Mouse (Mus musculus) lung, postnatal 36 days (tissue): ENCODE data around the gene Lsm8.
"Not testable (repeated sequence)": the region's sequence is repeated elsewhere in the genome, so short reads cannot be mapped to it uniquely, and the experiment has no call there.

Experiments used
- DNase-seq: peaks from one replicate; pipeline ENCODE4 v3.0.0; 2022; ENCODE audit warnings: mixed read lengths

Gene Lsm8

DNA sequence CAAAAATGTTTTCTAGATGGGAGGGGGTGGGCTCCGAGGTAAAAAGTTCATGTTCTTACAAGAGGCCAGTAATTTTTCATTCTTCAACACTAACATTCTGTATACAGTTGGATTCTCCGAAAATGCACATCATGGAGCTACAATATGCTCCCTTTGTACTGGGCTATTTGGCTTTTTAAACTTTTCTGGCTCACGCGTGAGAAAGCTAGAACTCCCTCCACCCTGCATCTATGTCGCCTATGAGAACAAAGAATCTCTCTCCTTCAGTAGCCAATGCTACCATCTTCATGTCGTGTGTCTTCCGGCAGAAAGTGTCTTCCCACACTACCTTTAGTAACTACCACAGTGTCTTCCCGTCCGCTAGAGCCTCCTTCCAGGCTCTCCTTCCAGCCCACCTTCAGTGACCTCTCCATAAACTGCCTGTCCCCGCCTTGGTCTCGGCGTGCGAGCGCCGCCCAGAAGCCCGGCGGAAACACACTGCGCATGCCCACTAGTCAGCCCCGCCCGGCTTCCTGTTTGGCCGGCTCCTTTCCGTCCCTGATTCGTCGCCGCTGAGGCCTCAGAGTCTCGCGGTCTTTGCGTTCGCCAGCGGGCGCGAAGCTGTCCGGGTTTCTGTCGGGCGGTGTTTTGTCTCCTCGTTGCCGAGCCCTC is at the start of gene Lsm8:
Gene Lsm8 (plus strand): TSS at position 529 of the 651 bp plus-strand sequence.
- peak; percentile 97 for DNase-seq

GRCm38 (mm10) chr6:18800869-18801511 is 47.4 kb upstream of the Lsm8 start:
- no peak for DNase-seq

GRCm38 (mm10) chr6:18812623-18813022 is 35.8 kb upstream of the Lsm8 start:
- no peak for DNase-seq

DNA sequence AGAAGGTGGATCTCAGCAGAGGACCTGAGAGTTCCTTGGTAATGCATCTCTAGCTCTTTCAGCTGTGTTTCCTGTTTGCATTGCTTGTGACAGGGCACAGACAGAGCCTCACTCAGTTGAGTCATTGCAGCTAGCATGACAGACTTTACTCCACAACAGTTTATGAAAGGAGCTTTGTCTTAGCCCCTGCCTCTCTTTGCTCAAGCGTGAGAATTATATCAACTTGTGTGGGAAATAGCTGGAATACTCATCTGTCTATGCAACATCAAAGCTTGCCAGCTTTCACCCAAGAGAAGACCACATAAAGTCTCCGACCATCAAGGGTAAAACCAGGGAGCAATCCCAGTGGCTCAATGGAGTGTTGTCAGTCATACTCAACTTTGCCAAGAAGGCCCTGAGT is 32.8 kb upstream of the Lsm8 start:
- DNase-seq = no peak

- peak; percentile 84 for DNase-seq
These were observed 29.0 kb upstream of the Lsm8 start for GRCm38 (mm10) chr6:18819343-18819742.

GRCm38 (mm10) chr6:18820246-18820645 is 28.1 kb upstream of the Lsm8 start:
- no peak for DNase-seq

DNA sequence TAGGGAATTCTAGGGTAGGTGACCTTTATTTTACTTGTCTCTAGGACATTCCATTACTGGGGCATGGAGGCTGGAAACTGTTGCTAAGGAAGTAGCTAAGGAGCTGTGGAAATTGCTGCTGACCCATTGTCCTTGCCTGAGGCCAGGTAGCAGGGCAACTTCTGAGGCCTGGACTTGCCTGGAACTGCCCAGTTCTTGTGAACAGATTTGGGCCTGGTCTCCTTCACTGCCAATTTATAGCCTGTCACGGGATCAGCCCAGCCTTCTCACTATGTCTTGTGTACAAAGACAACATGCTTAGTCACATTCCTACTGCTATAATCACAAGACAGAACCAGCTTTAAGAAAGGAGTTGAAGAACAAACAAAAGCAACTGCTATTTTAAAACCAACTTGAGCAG is 25.6 kb upstream of the Lsm8 start:
- DNase-seq = peak; percentile 26

DNA sequence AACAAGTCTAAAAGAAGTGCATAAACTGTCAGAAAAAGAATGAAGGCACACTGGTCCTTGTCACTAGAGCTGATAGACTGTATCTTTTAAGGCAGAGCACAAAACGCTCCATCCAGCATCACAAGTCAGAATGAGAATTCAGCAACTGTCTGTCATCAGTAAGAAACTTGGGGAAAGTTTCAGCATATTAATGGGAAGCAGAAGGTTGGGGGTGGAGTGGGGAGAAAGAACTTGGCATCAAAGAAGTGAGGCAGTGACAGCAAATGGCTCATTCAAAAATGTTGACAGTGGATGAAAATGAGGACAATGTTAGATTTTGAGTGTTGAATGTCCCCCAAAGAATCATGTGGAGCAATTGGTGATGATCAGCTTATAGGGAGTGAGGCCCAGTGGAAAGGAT is 15.4 kb upstream of the Lsm8 start:
- DNase-seq = no peak

- DNase-seq = not testable (repeated sequence)
These were observed 3.9 kb upstream of the Lsm8 start for GRCm38 (mm10) chr6:18844529-18844928.

GRCm38 (mm10) chr6:18845571-18845970 is 2.8 kb upstream of the Lsm8 start:
- DNase-seq = not testable (repeated sequence)

DNA sequence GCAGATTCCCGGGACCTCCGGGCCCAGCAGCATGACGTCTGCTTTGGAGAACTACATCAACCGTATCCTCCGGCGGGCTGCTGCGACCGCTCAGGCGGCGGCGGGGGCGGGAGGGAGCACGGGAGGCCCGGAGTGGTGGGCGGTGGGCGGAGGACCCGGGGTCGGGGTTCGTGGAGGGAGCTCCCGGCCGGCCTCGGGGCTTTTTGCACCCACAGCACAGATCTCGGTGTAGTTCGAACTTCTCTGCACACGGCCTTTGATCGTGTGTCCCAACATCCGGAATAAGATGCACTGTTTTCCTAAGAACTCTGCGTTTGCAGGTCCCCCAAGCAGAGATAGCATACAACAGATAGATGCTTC is 303 bp downstream of the Lsm8 start:
- DNase-seq = no peak

DNA sequence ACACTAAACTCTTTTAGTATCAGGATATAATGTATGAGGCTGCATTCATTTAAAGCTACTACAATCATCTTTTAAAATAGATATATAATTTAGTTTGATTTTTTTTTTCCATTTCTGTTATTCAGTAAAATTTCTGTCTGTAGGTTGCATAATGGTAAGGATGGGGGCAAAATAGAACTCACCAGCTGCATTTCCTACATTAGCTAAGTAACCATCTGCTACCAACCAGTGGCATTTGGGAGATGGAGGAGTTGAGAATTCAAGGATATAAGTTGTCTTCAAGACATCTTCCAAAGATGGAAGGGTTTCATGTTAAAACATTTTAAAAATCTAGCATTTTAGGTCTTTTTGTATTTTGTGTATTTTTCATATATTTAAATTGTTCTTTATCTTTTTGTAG is 6.9 kb downstream of the Lsm8 start:
- DNase-seq = no peak

DNA sequence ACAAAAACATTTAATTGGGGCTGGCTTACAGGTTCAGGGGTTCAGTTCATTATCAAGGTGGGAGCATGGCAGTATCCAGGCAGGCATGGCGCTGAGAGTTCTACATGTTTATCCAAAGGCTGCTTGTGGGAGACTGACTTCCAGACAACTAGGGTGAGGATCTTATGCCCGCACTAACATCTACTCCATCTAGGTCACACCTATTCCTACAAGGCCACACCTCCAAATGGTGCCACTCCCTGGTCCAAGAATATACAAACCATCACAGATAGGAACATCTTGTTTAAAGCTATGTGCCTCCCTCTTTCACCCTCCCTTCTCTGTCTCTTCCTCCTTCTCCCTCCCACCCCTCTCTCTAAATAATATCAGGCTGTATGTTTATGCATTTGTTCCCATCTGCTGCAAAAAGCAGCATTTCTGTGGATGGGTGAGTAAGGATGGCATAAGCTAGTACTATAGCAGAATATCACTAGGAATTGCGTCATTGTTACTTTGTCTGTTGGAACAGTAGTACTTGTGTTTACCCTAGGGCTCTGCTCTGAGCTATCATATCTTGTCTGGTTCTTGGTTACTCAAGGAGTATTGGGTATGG is 8.2 kb downstream of the Lsm8 start:
- DNase-seq = no peak

DNA sequence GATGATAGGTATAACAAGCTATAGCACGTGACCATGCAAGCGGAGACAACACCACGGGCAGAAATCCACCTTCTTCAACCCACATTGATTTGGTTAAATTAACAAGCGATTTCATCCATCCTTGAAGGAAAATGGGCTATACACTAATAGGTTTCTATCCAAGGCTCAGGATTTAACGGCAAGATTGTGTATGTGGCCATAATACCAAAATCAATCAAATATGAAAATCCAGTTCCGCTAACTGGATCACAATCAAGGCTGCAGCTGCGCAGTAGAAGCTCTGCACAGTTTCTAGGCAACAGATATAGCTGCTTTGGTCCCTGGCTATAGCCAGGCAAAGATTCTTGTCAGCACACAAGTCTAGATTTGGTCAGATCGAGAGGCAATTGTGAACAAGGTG is 17.6 kb downstream of the Lsm8 start, which contains the start of gene Ankrd7:
Gene Ankrd7 (plus strand): TSS at position 301 of the 400 bp plus-strand sequence.
- DNase-seq = no peak

- DNase-seq = no peak
These were observed 40.7 kb downstream of the Lsm8 start for GRCm38 (mm10) chr6:18889030-18889429.

DNA sequence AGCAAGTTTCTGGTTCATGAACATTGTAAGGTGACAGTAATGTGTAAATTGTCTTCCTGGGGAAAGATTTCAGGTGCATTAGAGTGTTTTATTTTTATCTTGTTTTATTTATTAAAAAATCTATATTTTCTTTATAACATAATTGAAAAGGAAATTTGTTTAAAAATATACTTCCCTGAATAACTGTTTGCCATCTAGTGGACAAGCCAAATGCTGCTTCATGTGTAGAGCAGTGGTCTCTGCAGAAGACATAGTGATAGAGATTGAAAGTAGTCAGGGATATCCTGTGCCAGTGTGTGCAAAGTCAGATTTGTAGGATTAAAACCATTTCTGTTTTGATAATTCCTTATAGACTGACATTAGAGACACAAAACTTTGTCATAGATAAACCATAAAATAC is 45.8 kb downstream of the Lsm8 start:
- DNase-seq = no peak
